Mouse (Mus musculus) stomach, embryonic 16.5 days (tissue): Measurements from ENCODE around the gene Rpl6. TPM values are rescaled to one million over a fixed set of nuclear protein-coding genes. Genes with fewer than 3 reads are reported as not detected.
A peak's percentile ranks its signal among the peaks of the same experiment; 100 is the strongest.
"Not testable (repeated sequence)": the region's sequence is repeated elsewhere in the genome, so short reads cannot be mapped to it uniquely, and the experiment has no call there.

Source experiments
- ATAC-seq: fragments of 200-750 bp; cut with Nextera tagmentation; 2 replicates; pipeline ENCODE4 v1.8.0; 2017; ENCODE audit warnings: moderate number of reproducible peaks, moderate TSS enrichment; ENCODE audit not compliant: insufficient read depth, low FRiP score
- H3K27ac ChIP-seq: fragments of 300-500 bp; sonication (generic); 2 replicates; pipeline ENCODE4 v1.5.1; 2014; ENCODE audit warnings: low read length
- H3K27me3 ChIP-seq: fragments of 300-500 bp; sonication (generic); 2 replicates; pipeline ENCODE4 v1.6.1; 2014; ENCODE audit warnings: low read length, control low read depth, mixed read lengths; ENCODE audit not compliant: control insufficient read depth, insufficient read depth
- H3K36me3 ChIP-seq: fragments of 300-500 bp; sonication (generic); 2 replicates; pipeline ENCODE4 v1.6.1; 2014; ENCODE audit warnings: low read length; ENCODE audit not compliant: control insufficient read depth, insufficient read depth
- H3K4me1 ChIP-seq: fragments of 300-500 bp; sonication (generic); 2 replicates; pipeline ENCODE4 v1.6.1; 2014; ENCODE audit warnings: low read length, control low read depth, mixed read lengths; ENCODE audit not compliant: control insufficient read depth, insufficient read depth
- H3K4me2 ChIP-seq: fragments of 300-500 bp; sonication (generic); 2 replicates; pipeline ENCODE4 v1.6.1; 2014; ENCODE audit warnings: low read depth, low read length, mixed read lengths
- H3K4me3 ChIP-seq: fragments of 300-500 bp; sonication (generic); replicated peaks from 2 replicates; pipeline ENCODE4 v1.5.1; 2014; ENCODE audit warnings: mild to moderate bottlenecking, low read length
- H3K9ac ChIP-seq: fragments of 300-500 bp; sonication (generic); 2 replicates; pipeline ENCODE4 v1.6.1; 2014; ENCODE audit warnings: low read length
- H3K9me3 ChIP-seq: fragments of 300-500 bp; sonication (generic); replicated peaks from 2 replicates; pipeline ENCODE4 v1.6.1; 2016; ENCODE audit warnings: low read length, control low read depth; ENCODE audit not compliant: control insufficient read depth
- WGBS: fragments of 180-500 bp; shearing (Covaris S2); extraction: QIAGEN DNeasy Blood & Tissue Kit; methylation state at CpG from one replicate; pipeline ENCODE4 v1.1.7; 2014; 5-methylcytosine and 5-hydroxymethylcytosine counted together
- polyA plus RNA-seq: library from polyadenylated mRNA; unstranded; fragments of >200 nt; fragmentation: Nextera tagmentation; extraction: Ambion mirVana; gene quantifications from 2 replicates; pipeline ENCODE4 v1.2.1, GENCODE M21; 2015

Gene Rpl6
- polyA plus RNA-seq, 1 experiment from 2014 or later: 591 TPM

GRCm38 (mm10) chr5:121206540-121206939 is 2.3 kb downstream of the Rpl6 start:
- no peaks in the 10 kb centered on the region for H3K27me3 ChIP-seq
- no peaks in the 10 kb centered on the region for H3K9me3 ChIP-seq
- peaks cover 19% of the 10 kb centered on the region for H3K4me1 ChIP-seq
- 79% methylated on average over 9 of the region's 9 CpGs for WGBS
- no peak for ATAC-seq
- H3K27ac ChIP-seq: no peak overlapping the region
- peak overlapping the region; percentile 95; the same call in 1 of the 2 replicates for H3K4me3 ChIP-seq
- H3K4me2 ChIP-seq: peak overlapping the region; percentile 74
- peaks cover 39% of the 10 kb centered on the region for H3K36me3 ChIP-seq
- H3K9ac ChIP-seq: peak overlapping the region; percentile 98; the same call in 1 of the 2 replicates

GRCm38 (mm10) chr5:121206984-121207383 is 2.7 kb downstream of the Rpl6 start:
- Histone ChIP-seq H3K27me3 (no peaks in the 10 kb centered on the region), H3K4me1 (peaks cover 19% of the 10 kb centered on the region), H3K9me3 (no peaks in the 10 kb centered on the region), H3K4me3 (no peak overlapping the region), H3K27ac (no peak overlapping the region), H3K9ac (no peak overlapping the region), H3K36me3 (peaks cover 43% of the 10 kb centered on the region), H3K4me2 (no peak overlapping the region)
- 54% methylated on average over 3 of the region's 3 CpGs for WGBS
- ATAC-seq: no peak

DNA sequence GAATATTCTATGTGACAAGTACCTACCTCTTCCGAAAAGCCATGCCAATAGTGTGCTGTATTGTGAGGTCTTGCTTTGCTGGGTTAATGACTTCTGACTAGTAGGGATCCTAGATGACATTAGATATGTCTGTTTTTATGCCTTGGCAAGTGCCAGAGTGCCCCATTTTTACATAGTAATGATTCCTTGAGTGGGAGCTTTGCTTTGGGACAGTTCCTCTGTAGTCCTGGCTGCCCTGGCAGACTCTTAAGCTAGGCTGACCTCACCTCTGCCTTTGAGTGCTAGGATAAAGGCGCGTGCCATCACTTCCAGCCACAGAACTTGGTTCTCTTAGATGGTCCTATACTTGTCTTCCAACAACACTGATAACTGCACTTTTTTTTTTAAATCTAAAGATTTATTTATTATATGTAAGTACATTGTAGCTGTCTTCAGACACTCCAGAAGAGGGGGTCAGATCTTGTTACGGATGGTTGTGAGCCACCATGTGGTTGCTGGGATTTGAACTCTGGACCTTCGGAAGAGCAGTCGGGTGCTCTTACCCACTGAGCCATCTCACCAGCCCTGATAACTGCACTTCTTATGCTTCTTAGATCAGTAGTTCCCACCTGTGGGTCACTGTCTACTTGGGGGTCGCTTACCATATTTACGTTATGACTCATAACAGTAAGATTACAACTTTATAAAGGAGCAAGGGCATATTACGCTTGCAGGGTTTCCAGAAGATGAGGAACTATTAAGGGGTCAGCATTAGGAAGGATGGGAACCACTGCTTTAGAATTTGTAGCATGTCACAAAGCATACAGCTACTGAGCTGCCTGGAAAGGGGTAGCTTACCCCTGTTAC is 5.7 kb downstream of the Rpl6 start:
- Histone ChIP-seq H3K9me3 (no peaks in the 10 kb centered on the region), H3K9ac (no peak overlapping the region), H3K4me3 (no peak overlapping the region), H3K4me1 (peaks cover 19% of the 10 kb centered on the region), H3K36me3 (peaks cover 48% of the 10 kb centered on the region), H3K27me3 (no peaks in the 10 kb centered on the region), H3K27ac (no peak overlapping the region), H3K4me2 (no peak overlapping the region)
- no peak for ATAC-seq
- WGBS: 83% methylated on average over 9 of the region's 9 CpGs

DNA sequence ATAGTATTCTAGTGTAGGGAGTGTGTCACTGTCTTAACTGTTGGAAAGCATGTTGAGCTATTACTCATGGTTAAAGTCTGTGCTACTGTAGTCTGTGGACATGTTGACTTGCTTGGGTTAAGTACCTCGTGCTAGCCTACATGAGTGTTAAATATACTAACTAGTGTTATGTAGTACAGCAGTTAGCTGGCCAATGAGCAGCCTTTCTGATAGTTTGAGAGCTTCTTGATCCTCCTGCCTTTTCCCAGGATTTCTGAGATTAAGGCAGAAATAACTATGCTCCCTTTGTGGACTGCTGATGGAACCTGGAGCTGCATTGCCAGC is 6.3 kb downstream of the Rpl6 start:
- Histone ChIP-seq H3K27ac (no peak overlapping the region), H3K36me3 (peaks cover 47% of the 10 kb centered on the region)

GRCm38 (mm10) chr5:121212108-121212507 is 7.8 kb downstream of the Rpl6 start:
- no peak overlapping the region for H3K4me2 ChIP-seq
- H3K36me3 ChIP-seq: peaks cover 35% of the 10 kb centered on the region
- no peak overlapping the region for H3K9ac ChIP-seq
- H3K4me3 ChIP-seq: no peak overlapping the region
- no peak overlapping the region for H3K27ac ChIP-seq
- H3K27me3 ChIP-seq: no peaks in the 10 kb centered on the region
- WGBS: 91% methylated on average over 6 of the region's 6 CpGs
- H3K4me1 ChIP-seq: peaks cover 5% of the 10 kb centered on the region; the same call in 1 of the 2 replicates
- no peaks in the 10 kb centered on the region for H3K9me3 ChIP-seq
- no peak for ATAC-seq

More for the DNA sequence above, 6.3 kb downstream of the Rpl6 start:
- Histone ChIP-seq H3K9me3 (no peaks in the 10 kb centered on the region), H3K4me1 (peaks cover 17% of the 10 kb centered on the region), H3K27me3 (no peaks in the 10 kb centered on the region), H3K4me2 (no peak overlapping the region), H3K9ac (no peak overlapping the region), H3K4me3 (no peak overlapping the region)
- ATAC-seq: no peak
- 85% methylated on average over 1 of the region's 1 CpGs for WGBS

DNA sequence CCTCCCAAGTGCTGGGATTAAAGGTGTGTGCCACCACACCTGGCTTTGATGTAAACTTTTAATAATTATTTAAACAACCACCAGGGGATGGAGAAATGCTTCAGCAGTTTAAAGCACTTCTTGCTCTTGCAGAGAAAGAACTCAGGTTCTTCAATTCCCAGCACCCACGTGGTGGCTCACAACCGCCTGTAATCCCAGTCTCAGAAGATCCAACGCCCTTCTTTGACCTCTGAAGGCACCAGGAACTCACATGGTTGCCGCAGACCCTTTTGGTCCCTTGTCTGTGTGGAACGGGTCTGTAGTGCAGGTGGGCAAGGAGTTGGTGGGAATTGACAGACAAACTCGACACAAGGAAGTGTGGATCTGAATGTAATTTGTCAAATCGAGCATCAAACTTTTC is 10.4 kb downstream of the Rpl6 start:
- Histone ChIP-seq H3K4me2 (no peak overlapping the region), H3K4me1 (no peaks in the 10 kb centered on the region), H3K27ac (no peak overlapping the region), H3K4me3 (no peak overlapping the region), H3K36me3 (peaks cover 16% of the 10 kb centered on the region), H3K27me3 (no peaks in the 10 kb centered on the region), H3K9ac (no peak overlapping the region), H3K9me3 (no peaks in the 10 kb centered on the region)
- no peak for ATAC-seq
- 47% methylated on average over 7 of the region's 7 CpGs for WGBS

DNA sequence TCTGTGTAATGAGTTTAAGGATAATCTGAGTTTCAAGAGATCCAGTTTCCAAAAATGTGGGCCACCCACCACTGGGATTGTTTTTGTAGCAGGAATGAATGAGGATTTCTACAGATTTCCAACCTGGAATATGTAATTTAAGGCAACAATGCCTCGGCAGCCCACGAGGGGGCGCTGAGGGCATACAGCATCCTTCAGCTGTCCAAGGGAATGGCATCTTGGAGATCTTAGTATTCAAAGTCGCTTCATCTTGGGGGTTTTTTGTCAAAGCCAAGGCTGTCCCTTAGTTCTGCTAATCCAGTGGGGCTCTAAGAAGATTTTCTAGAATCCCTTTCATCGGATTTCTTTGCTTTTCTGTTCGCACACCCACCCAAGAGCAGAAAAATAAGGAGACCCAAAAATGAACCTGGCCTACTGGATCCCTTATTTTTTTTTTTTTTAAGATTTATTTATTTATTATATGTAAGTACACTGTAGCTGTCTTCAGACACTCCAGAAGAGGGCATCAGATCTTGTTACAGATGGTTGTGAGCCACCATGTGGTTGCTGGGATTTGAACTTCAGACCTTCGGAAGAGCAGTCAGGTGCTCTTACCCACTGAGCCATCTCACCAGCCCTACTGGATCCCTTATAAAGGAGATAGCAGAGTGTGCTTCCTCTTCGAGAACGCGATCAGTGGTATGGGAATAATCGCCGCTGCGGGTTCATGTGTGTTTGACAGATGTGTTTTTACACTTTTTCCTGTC is 11.3 kb downstream of the Rpl6 start:
- H3K9ac ChIP-seq: no peak overlapping the region
- H3K9me3 ChIP-seq: no peaks in the 10 kb centered on the region
- peaks cover 13% of the 10 kb centered on the region for H3K36me3 ChIP-seq

GRCm38 (mm10) chr5:121216126-121216446 is 11.8 kb downstream of the Rpl6 start:
- Histone ChIP-seq H3K4me2 (no peak overlapping the region), H3K4me3 (no peak overlapping the region), H3K9me3 (no peaks in the 10 kb centered on the region), H3K36me3 (peaks cover 13% of the 10 kb centered on the region), H3K9ac (no peak overlapping the region), H3K27me3 (no peaks in the 10 kb centered on the region), H3K4me1 (0 out of 2 replicates have a peak, but pooled peaks cover 2% of the 10 kb centered on the region), H3K27ac (no peak overlapping the region)
- 0 out of 2 replicates have a peak, but pooled peaks have one; percentile 1 for ATAC-seq
- 70% methylated on average over 12 of the region's 12 CpGs for WGBS

More for the DNA sequence above, 11.3 kb downstream of the Rpl6 start:
- Histone ChIP-seq H3K4me2 (no peak overlapping the region), H3K4me3 (no peak overlapping the region), H3K27ac (no peak overlapping the region), H3K27me3 (no peaks in the 10 kb centered on the region), H3K4me1 (0 out of 2 replicates have a peak, but pooled peaks cover 2% of the 10 kb centered on the region)
- 51% methylated on average over 13 of the region's 13 CpGs for WGBS
- ATAC-seq: no peak

GRCm38 (mm10) chr5:121216584-121217312 is 12.5 kb downstream of the Rpl6 start:
- H3K4me3 ChIP-seq, H3K9me3 ChIP-seq, H3K4me1 ChIP-seq, H3K4me2 ChIP-seq, ATAC-seq, H3K36me3 ChIP-seq, H3K27ac ChIP-seq, H3K27me3 ChIP-seq, H3K9ac ChIP-seq: not testable (repeated sequence)
- 88% methylated on average over 9 of the region's 9 CpGs for WGBS
